Mouse (Mus musculus) cerebellum, postnatal 10 days (tissue): ENCODE results near the gene Tcl1b1.
A peak's percentile ranks its signal among the peaks of the same experiment; 100 is the strongest.
"Not testable (repeated sequence)": the region's sequence is repeated elsewhere in the genome, so short reads cannot be mapped to it uniquely, and the experiment has no call there.

ENCODE experiments used
- DNase-seq, 2 experiments: peaks; one replicate each; pipeline ENCODE4 v3.0.0; 2021; ENCODE audit warnings: mixed read lengths in 2 of 2

The Tcl1b1 gene

GRCm38 (mm10) chr12:105159390-105159789 lies at the start of gene Tcl1b1:
TSS of gene Tcl1b1 (plus strand) at chr12:105159690.
- no peak for DNase-seq

- DNase-seq, result peak in 1 of 2 experiments; percentile 33
Measured at GRCm38 (mm10) chr12:105109812-105110211, 49.7 kb upstream of the Tcl1b1 start.

- peak; percentile 80 to 84 for DNase-seq
Measured at GRCm38 (mm10) chr12:105112321-105112988, 47.0 kb upstream of the Tcl1b1 start.

GRCm38 (mm10) chr12:105116648-105117047 lies 42.8 kb upstream of the Tcl1b1 start:
- DNase-seq, result no peak

- DNase-seq, result no peak
Measured at GRCm38 (mm10) chr12:105125362-105125761, 34.1 kb upstream of the Tcl1b1 start.

- no peak for DNase-seq
Measured at GRCm38 (mm10) chr12:105126516-105126915, 33.0 kb upstream of the Tcl1b1 start.

- no peak for DNase-seq
Measured at GRCm38 (mm10) chr12:105127607-105128006, 31.9 kb upstream of the Tcl1b1 start.

GRCm38 (mm10) chr12:105129494-105130205 lies 29.8 kb upstream of the Tcl1b1 start:
- DNase-seq, result not testable (repeated sequence)

- not testable (repeated sequence) for DNase-seq
Measured at GRCm38 (mm10) chr12:105134167-105134566, 25.3 kb upstream of the Tcl1b1 start.

GRCm38 (mm10) chr12:105134826-105135225 lies 24.7 kb upstream of the Tcl1b1 start:
- not testable (repeated sequence) for DNase-seq

- not testable (repeated sequence) for DNase-seq
Measured at GRCm38 (mm10) chr12:105137729-105138128, 21.8 kb upstream of the Tcl1b1 start.

- no peak for DNase-seq
Measured at GRCm38 (mm10) chr12:105143096-105143495, 16.4 kb upstream of the Tcl1b1 start.

- DNase-seq, result not testable (repeated sequence)
Measured at GRCm38 (mm10) chr12:105144928-105145327, 14.6 kb upstream of the Tcl1b1 start.

GRCm38 (mm10) chr12:105145714-105146113 lies 13.8 kb upstream of the Tcl1b1 start, which contains the start of gene Tcl1b2:
TSS of gene Tcl1b2 (plus strand) at chr12:105146014.
- DNase-seq, result no peak

GRCm38 (mm10) chr12:105155286-105155685 lies 4.2 kb upstream of the Tcl1b1 start:
- not testable (repeated sequence) for DNase-seq

- DNase-seq, result no peak
Measured at GRCm38 (mm10) chr12:105158842-105159241, 648 bp upstream of the Tcl1b1 start.

- DNase-seq, result no peak
Measured at GRCm38 (mm10) chr12:105166734-105167133, 7.2 kb downstream of the Tcl1b1 start.

- DNase-seq, result no peak
Measured at GRCm38 (mm10) chr12:105173366-105173765, 13.9 kb downstream of the Tcl1b1 start.

GRCm38 (mm10) chr12:105174318-105174717 lies 14.8 kb downstream of the Tcl1b1 start:
- peak; percentile 77 to 81 for DNase-seq

- not testable (repeated sequence) for DNase-seq
Measured at GRCm38 (mm10) chr12:105176044-105176443, 16.6 kb downstream of the Tcl1b1 start, which contains the start of gene Tcl1b5. TSS of gene Tcl1b5 (plus strand) at chr12:105176344.

GRCm38 (mm10) chr12:105181040-105181644 lies 21.7 kb downstream of the Tcl1b1 start:
- not testable (repeated sequence) for DNase-seq

GRCm38 (mm10) chr12:105188980-105189379 lies 29.5 kb downstream of the Tcl1b1 start:
- DNase-seq, result peak; percentile 49 to 50

GRCm38 (mm10) chr12:105190743-105191142 lies 31.3 kb downstream of the Tcl1b1 start, which contains the start of gene Tcl1b3:
TSS of gene Tcl1b3 (plus strand) at chr12:105191043.
- DNase-seq, result not testable (repeated sequence)
